Mouse (Mus musculus): ENCODE results near the gene Gm5901.
"Not testable (repeated sequence)": the region's sequence is repeated elsewhere in the genome, so short reads cannot be mapped to it uniquely, and the experiment has no call there.

Gm5901 gene

GRCm38 (mm10) chr7:105404268-105404667 lies 29.4 kb downstream of the Gm5901 start, which contains the start of gene Cnga4:
Cnga4 (plus strand) TSS chr7:105404568.
- no peak for DNase-seq (ENCODE audit: low read depth, low spot score)

- no peak for DNase-seq (ENCODE audit: low read depth, low spot score)
These were observed 31.5 kb downstream of the Gm5901 start for GRCm38 (mm10) chr7:105406322-105406721.

GRCm38 (mm10) chr7:105411874-105412632 lies 37.2 kb downstream of the Gm5901 start:
- DNase-seq (ENCODE audit: low read depth, low spot score): not testable (repeated sequence)

GRCm38 (mm10) chr7:105414385-105414784 lies 39.5 kb downstream of the Gm5901 start:
- no peak for DNase-seq (ENCODE audit: low read depth, low spot score)

DNA sequence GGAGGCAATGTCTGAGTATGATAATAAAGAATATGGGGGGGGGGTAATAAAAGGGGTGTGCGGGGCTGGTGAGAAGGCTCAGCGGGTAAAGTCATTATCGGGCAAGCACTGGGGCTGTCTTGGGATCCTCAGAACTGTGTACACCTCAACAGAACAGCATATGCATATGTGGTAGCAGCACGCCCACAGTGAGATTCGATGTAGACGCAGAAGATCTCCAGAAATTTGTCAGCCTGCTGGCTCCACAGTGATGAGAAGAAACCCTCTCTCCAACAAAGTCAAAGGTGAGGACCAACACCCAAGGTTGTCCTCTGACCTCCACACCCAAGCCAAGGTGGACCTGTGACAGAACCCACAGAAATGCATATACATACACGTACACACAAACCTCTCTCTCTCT lies 41.7 kb downstream of the Gm5901 start:
- DNase-seq (ENCODE audit: low read depth, low spot score): no peak

- DNase-seq (ENCODE audit: low read depth, low spot score): no peak
These were observed 43.3 kb downstream of the Gm5901 start for GRCm38 (mm10) chr7:105418106-105418505.

DNA sequence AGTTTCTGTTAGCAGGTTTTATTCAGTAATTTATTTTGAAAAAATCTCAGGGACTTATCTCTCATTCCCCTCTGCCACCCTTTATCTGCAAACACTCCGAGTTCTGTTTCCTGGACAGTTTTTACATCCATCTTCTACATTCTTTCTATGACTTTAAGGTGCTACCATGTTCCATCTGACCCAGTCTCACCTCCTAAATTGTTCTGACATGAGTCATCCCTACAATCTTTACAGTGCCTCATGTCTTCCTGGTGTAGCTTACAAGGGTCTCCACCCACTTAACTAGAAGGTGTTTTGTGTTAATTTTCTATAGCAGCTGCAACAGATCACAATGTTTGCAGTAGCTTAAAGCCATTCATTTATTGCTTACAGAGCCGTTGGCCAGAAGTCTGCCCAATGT lies 46.1 kb downstream of the Gm5901 start:
- DNase-seq (ENCODE audit: low read depth, low spot score): no peak

DNA sequence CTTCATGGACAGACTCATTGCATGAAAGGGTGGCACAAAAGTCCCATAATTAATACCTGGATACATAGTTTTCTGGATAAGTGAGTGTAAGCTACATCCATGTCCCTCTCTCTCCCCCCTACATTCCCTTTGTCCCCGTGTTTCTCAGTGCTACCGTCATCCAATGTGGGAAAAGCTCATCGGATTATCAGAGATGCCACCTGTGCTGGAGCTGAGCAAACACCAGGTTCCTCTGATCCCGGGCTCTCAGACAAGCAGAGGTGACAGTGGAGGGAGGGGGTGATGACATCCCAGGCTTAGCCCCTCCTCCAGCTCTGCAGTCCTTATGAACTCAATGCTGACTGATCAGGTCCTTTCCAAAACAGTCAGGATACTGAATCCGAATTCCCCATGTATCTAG lies 49.5 kb downstream of the Gm5901 start:
- DNase-seq (ENCODE audit: low read depth, low spot score): no peak

DNA sequence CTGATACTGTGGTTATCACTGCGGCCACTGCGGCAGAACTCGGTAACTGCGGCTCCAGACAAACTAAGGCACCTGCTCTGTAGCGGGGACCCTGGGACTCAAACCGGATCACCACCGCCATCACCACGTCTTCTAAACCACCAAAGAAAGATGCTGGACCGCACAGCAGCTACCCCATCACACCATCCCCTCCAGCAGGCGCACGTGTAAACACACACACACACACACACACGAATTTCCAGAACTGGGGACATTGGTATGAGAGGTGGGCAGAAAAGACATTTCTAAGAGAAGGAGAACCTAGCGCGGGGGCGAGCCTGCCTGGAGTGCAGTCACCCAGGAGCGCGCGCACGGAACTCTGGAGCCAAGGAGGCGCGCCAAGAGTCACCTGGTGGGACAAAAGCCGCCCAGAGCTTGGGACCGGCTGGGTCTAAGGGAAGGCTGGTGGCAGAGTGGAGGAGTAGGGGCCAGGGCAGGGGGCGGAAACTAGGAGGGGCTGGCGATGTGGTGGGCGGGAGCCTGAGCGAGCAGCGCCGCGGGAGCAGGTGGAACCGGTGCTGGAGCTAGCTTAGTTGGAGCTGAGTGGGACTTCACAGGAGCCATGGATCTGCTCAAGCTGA lies 50.7 kb downstream of the Gm5901 start, which contains the start of gene Cckbr:
Cckbr (plus strand) TSS at position 308 of the 620 bp plus-strand sequence.
- DNase-seq (ENCODE audit: low read depth, low spot score): no peak

DNA sequence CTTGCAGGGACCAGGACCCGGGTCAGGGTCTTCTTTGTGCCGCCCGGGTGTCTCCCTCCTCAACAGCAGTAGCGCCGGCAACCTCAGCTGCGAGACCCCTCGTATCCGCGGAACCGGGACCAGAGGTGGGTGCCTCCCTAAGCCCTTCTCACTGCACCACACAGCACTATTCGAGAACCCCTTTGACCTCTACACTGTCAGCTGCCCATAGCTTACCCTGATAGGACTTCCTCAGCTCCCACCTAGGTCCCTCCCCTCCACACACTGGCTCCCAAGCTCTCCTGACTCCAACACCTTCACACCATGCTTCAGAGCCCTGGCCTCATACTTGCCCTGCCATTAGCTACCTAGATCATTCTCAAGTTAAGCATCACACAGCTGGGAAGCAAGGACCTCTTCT lies 51.2 kb downstream of the Gm5901 start:
- DNase-seq (ENCODE audit: low read depth, low spot score): no peak
